Mouse (Mus musculus): Measurements from ENCODE around the gene Ifngr2.

GRCm38 (mm10) chr16:91568960-91569359 is 22.1 kb downstream of the Ifngr2 start:
- no peak for TF ChIP-seq CTCF (IDR thresholded peaks at IDR 0.05; ENCODE audit: low read depth, low read length)
- no peak for TF ChIP-seq POLR2A (IDR thresholded peaks at IDR 0.05; ENCODE audit: extremely low read depth, insufficient read depth, low read length)

Measured in liver, adult 2 months (tissue).